ENCODE assay signal across 9 mouse cellular contexts in the genomic region with DNA sequence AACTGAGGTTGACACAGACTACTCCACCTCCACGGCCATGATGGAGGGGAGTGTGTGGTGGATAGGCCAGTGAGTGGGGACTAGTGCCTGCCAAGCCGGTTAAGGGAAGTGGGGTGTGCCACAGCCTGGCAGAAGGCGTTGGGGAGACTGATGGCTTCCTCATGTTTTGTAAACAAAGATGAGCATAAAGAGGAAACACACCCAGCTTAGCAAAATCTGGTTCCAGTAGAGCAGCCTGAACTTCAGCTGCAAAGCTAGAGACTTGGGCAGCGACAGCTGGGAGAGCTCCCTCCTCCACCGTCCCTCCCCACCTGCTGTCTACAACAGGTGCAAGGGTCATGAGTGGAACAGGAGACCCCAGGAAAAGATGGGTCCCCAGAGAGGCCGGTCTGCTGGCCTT. TPM values are rescaled to one million over a fixed set of nuclear protein-coding genes. Genes with fewer than 3 reads are reported as not detected.
A peak's percentile ranks its signal among the peaks of the same experiment; 100 is the strongest.
DNase-seq lines count a peak whose midpoint lies in the region; ATAC-seq and TF ChIP-seq lines count a peak whose summit lies in the region.
"Had no signal": no experiment of that assay in that cellular context is flagged by ENCODE, and none has a peak within 500 bp of the region (broad histone marks: within the 10 kb centered on the region; RNA-seq: fewer than 3 reads in every experiment).

No protein-coding gene starts in this region.

- no peak for ATAC-seq in intestine, embryonic 14.5 days (replicated peaks; ENCODE audit: low FRiP score, low TSS enrichment, low read depth)
- ATAC-seq in intestine, postnatal 0 days, result no peak
- no peak for ATAC-seq in embryonic facial prominence, embryonic 15.5 days (ENCODE audit: insufficient number of reproducible peaks, low FRiP score, low TSS enrichment, low read depth)
- ATAC-seq in kidney, embryonic 15.5 days (replicated peaks; ENCODE audit: low FRiP score), result no peak
- no peak for ATAC-seq in midbrain, embryonic 15.5 days (replicated peaks)

- H3K27ac ChIP-seq in intestine, embryonic 14.5 days (ENCODE audit: low read depth), result peak overlapping the region; percentile 92
- no peak overlapping the region; the same call in 1 of the 2 replicates for H3K27ac ChIP-seq in intestine, postnatal 0 days (ENCODE audit: low read depth, low read length)
- H3K27ac ChIP-seq in embryonic facial prominence, embryonic 15.5 days (replicated peaks), result peak overlapping the region; percentile 92
- H3K27ac ChIP-seq in kidney, embryonic 15.5 days, result peak overlapping the region; percentile 94
- H3K27ac ChIP-seq in midbrain, embryonic 15.5 days, result peak overlapping the region; percentile 55; the same call in 1 of the 2 replicates

- H3K9me3 ChIP-seq in intestine, embryonic 14.5 days (ENCODE audit: control insufficient read depth, low read length), result no peaks in the 10 kb centered on the region
- no peaks in the 10 kb centered on the region for H3K9me3 ChIP-seq in intestine, postnatal 0 days (ENCODE audit: control insufficient read depth)
- no peaks in the 10 kb centered on the region for H3K9me3 ChIP-seq in embryonic facial prominence, embryonic 15.5 days (replicated peaks)
- H3K9me3 ChIP-seq in kidney, embryonic 15.5 days (replicated peaks), result no peaks in the 10 kb centered on the region
- H3K9me3 ChIP-seq in midbrain, embryonic 15.5 days, result no peaks in the 10 kb centered on the region
- H3K9me3 ChIP-seq: G1E had no signal

- intact Hi-C loops in left cerebral cortex, postnatal 10 days (cut with DNase I), result no loop called here

- H3K36me3 ChIP-seq in intestine, embryonic 14.5 days (ENCODE audit: control insufficient read depth, insufficient read depth, low read length), result peaks cover 31% of the 10 kb centered on the region
- peaks cover 9% of the 10 kb centered on the region; the same call in 1 of the 2 replicates for H3K36me3 ChIP-seq in intestine, postnatal 0 days (ENCODE audit: control insufficient read depth, insufficient read depth)
- H3K36me3 ChIP-seq in embryonic facial prominence, embryonic 15.5 days, result peaks cover 5% of the 10 kb centered on the region
- H3K36me3 ChIP-seq in kidney, embryonic 15.5 days, result peaks cover 14% of the 10 kb centered on the region
- no peaks in the 10 kb centered on the region for H3K36me3 ChIP-seq in midbrain, embryonic 15.5 days (replicated peaks)
- H3K36me3 ChIP-seq: G1E had no signal

- no peak for TF ChIP-seq CTCF in intestine, postnatal 0 days (IDR thresholded peaks at IDR 0.05; ENCODE audit: low read depth)

- no peak overlapping the region for H3K9ac ChIP-seq in intestine, embryonic 14.5 days (ENCODE audit: low read length)
- no peak overlapping the region for H3K9ac ChIP-seq in intestine, postnatal 0 days (ENCODE audit: low read depth, low read length)
- H3K9ac ChIP-seq in embryonic facial prominence, embryonic 15.5 days, result no peak overlapping the region
- no peak overlapping the region for H3K9ac ChIP-seq in kidney, embryonic 15.5 days
- no peak overlapping the region for H3K9ac ChIP-seq in midbrain, embryonic 15.5 days

- WGBS in intestine, embryonic 14.5 days, result 42% methylated on average over 6 of the region's 6 CpGs
- WGBS in intestine, postnatal 0 days, result 51% methylated on average over 6 of the region's 6 CpGs
- WGBS in embryonic facial prominence, embryonic 15.5 days, result 31% methylated on average over 6 of the region's 6 CpGs
- WGBS in kidney, embryonic 15.5 days, result 27% methylated on average over 6 of the region's 6 CpGs
- 69% methylated on average over 6 of the region's 6 CpGs for WGBS in midbrain, embryonic 15.5 days

- H3K27me3 ChIP-seq in intestine, embryonic 14.5 days (replicated peaks; ENCODE audit: control insufficient read depth, insufficient read depth, low read length), result no peaks in the 10 kb centered on the region
- no peaks in the 10 kb centered on the region for H3K27me3 ChIP-seq in intestine, postnatal 0 days (replicated peaks; ENCODE audit: control insufficient read depth, insufficient read depth, low read length)
- no peaks in the 10 kb centered on the region for H3K27me3 ChIP-seq in embryonic facial prominence, embryonic 15.5 days
- H3K27me3 ChIP-seq in kidney, embryonic 15.5 days, result no peaks in the 10 kb centered on the region
- H3K27me3 ChIP-seq in midbrain, embryonic 15.5 days (replicated peaks), result no peaks in the 10 kb centered on the region

- H3K4me1 ChIP-seq in intestine, embryonic 14.5 days (replicated peaks; ENCODE audit: control insufficient read depth, insufficient read depth, low read length), result peaks cover 65% of the 10 kb centered on the region
- H3K4me1 ChIP-seq in intestine, postnatal 0 days (replicated peaks; ENCODE audit: control insufficient read depth, insufficient read depth, low read length), result no peaks in the 10 kb centered on the region
- H3K4me1 ChIP-seq in embryonic facial prominence, embryonic 15.5 days, result peaks cover 72% of the 10 kb centered on the region
- H3K4me1 ChIP-seq in kidney, embryonic 15.5 days, result peaks cover 77% of the 10 kb centered on the region
- H3K4me1 ChIP-seq in midbrain, embryonic 15.5 days, result peaks cover 30% of the 10 kb centered on the region

- H3K4me2 ChIP-seq in intestine, embryonic 14.5 days (ENCODE audit: low read length), result no peak overlapping the region
- H3K4me2 ChIP-seq in intestine, postnatal 0 days (replicated peaks; ENCODE audit: low read depth), result no peak overlapping the region
- H3K4me2 ChIP-seq in embryonic facial prominence, embryonic 15.5 days (replicated peaks), result no peak overlapping the region
- H3K4me2 ChIP-seq in kidney, embryonic 15.5 days, result no peak overlapping the region
- no peak overlapping the region for H3K4me2 ChIP-seq in midbrain, embryonic 15.5 days

- DNase-seq in intestine, embryonic 14.5 days (ENCODE audit: low spot score), result no peak
- DNase-seq in left cerebral cortex, postnatal 10 days (ENCODE audit: extremely low spot score in 1 of 2, low spot score in 2 of 2), result no peak
- DNase-seq in urinary bladder, postnatal 10 days (ENCODE audit: low spot score), result no peak
- no peak for DNase-seq in frontal cortex, postnatal 10 days (ENCODE audit: low spot score in 2 of 2)

- H3K4me3 ChIP-seq in intestine, embryonic 14.5 days (ENCODE audit: low read depth, low read length), result no peak overlapping the region
- H3K4me3 ChIP-seq in intestine, postnatal 0 days (ENCODE audit: low read depth, low read length), result no peak overlapping the region
- no peak overlapping the region for H3K4me3 ChIP-seq in embryonic facial prominence, embryonic 15.5 days (replicated peaks)
- H3K4me3 ChIP-seq in kidney, embryonic 15.5 days (replicated peaks), result no peak overlapping the region
- H3K4me3 ChIP-seq in midbrain, embryonic 15.5 days, result no peak overlapping the region

RNA-seq across cellular contexts. Expression of a gene that starts 15.5 kb away (rescaled TPM):
- polyA plus RNA-seq in intestine, embryonic 14.5 days (2014; fragmentation: Nextera tagmentation; extraction: Ambion mirVana), result 4.9 and 5.0 TPM in 2 replicates
- polyA plus RNA-seq in intestine, postnatal 0 days (2015; fragmentation: Nextera tagmentation; extraction: Ambion mirVana), result 1.4 and 1.7 TPM in 2 replicates
- 5.1 and 6.7 TPM in 2 replicates for polyA plus RNA-seq in embryonic facial prominence, embryonic 15.5 days (2015; fragmentation: Nextera tagmentation; extraction: Ambion mirVana)
- 7.6 and 8.2 TPM in 2 replicates for polyA plus RNA-seq in kidney, embryonic 15.5 days (2015; fragmentation: Nextera tagmentation; extraction: Ambion mirVana)
- 3.3 and 4.3 TPM in 2 replicates for polyA plus RNA-seq in midbrain, embryonic 15.5 days (2015; fragmentation: Nextera tagmentation; extraction: Ambion mirVana)
- 1 to 10 TPM; 4.0 to 5.2 TPM for total RNA-seq in left cerebral cortex, postnatal 10 days (2021)
- polyA plus RNA-seq: G1E had no signal

RNA-seq across cellular contexts. Expression of a gene that starts 54.5 kb away (rescaled TPM):
- 203 and 215 TPM in 2 replicates for polyA plus RNA-seq in intestine, embryonic 14.5 days (2014; fragmentation: Nextera tagmentation; extraction: Ambion mirVana)
- 164 and 168 TPM in 2 replicates for polyA plus RNA-seq in intestine, postnatal 0 days (2015; fragmentation: Nextera tagmentation; extraction: Ambion mirVana)
- 258 and 285 TPM in 2 replicates for polyA plus RNA-seq in embryonic facial prominence, embryonic 15.5 days (2015; fragmentation: Nextera tagmentation; extraction: Ambion mirVana)
- polyA plus RNA-seq in kidney, embryonic 15.5 days (2015; fragmentation: Nextera tagmentation; extraction: Ambion mirVana), result 224 and 241 TPM in 2 replicates
- 303 and 315 TPM in 2 replicates for polyA plus RNA-seq in midbrain, embryonic 15.5 days (2015; fragmentation: Nextera tagmentation; extraction: Ambion mirVana)
- total RNA-seq in left cerebral cortex, postnatal 10 days (2021), result 100 to 1,000 TPM; 159 to 171 TPM
